Mouse (Mus musculus) adrenal gland, adult 18-20 months (tissue): ENCODE data around the gene Ctxn1. TPM values are rescaled to one million over a fixed set of nuclear protein-coding genes. Genes with fewer than 3 reads are reported as not detected.
A peak's percentile ranks its signal among the peaks of the same experiment; 100 is the strongest.

ENCODE experiments used
- DNase-seq, 2 experiments: peaks; one replicate each; pipeline ENCODE4 v3.0.0; 2021 to 2022; ENCODE audit warnings: low spot score in 2 of 2
- total RNA-seq, 2 experiments: library from RNA; stranded (reverse); gene quantifications; 1 replicate in 1 of 2; 2 replicates in 1 of 2; pipeline ENCODE4 v1.2.3; 2021

Ctxn1 gene
- total RNA-seq, 2 experiments from 2014 or later: 6.4 to 7.8 TPM

DNA sequence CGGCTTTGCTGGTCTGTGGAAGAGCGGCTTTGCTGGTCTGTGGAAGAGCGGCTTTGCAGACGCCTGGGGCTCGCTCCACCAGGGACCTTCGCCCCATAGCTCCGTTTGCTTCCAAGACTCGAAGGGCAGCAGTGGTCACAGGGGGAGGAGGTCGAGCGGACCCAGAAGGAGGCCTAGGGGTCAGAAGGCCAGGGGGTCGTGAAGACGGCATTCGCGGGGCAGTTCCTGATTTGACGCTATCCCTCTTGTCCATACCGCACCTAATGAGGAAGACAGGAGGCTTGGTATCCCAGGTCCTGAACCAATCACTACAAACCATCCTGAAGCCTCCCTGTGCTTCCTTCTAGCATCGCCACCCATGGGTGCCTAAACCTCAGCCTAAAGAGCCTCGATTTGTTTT lies 42.8 kb downstream of the Ctxn1 start:
- DNase-seq: no peak

DNA sequence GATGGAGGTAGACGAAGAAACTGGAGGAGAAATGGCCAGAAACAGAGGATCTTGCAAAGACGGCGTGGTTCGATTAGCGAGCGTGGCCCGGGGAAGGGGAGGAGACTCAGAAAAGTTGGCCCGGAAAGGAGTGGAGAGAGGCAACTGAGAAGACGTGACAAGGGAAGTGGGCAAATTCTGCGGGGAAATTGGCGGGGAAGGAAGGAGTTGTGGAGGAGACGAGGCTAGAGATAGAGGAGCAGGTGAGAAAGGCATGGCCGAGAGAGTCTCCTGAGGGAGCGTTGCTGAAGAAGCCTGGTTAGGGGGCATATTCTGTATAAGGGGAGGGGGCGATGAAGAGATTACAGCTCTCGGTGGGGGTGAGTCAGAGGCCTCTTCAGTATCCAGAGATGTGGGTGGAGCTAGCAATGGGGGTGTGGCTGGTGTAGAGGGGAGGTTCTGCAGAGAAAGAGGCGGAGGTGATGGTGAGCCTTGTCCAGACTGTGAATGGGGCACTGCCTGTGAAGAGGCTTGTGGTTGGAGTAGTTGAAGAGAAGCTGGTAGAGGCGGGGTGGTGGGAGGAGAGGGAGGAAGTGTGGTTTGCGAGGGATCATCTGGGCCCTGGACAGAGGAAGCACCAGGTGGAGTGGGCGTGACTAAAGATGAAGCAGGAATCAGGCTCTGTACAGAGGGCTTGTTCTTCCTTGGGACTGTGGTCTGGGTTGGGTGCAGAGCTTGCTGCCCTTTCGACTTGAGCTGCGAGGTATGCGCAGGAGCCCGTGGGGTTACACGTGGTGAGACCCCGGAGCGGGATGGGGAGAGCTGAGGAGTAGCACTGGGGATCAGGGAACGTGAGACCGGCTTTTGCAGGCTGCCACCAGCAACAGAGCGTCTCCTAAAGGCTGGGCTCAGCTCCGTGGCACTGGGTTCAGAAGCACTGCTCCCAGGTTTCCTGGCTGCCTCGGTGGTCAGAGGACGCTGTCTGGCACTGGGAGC lies 44.8 kb downstream of the Ctxn1 start:
- DNase-seq: peak; percentile 59 to 75

DNA sequence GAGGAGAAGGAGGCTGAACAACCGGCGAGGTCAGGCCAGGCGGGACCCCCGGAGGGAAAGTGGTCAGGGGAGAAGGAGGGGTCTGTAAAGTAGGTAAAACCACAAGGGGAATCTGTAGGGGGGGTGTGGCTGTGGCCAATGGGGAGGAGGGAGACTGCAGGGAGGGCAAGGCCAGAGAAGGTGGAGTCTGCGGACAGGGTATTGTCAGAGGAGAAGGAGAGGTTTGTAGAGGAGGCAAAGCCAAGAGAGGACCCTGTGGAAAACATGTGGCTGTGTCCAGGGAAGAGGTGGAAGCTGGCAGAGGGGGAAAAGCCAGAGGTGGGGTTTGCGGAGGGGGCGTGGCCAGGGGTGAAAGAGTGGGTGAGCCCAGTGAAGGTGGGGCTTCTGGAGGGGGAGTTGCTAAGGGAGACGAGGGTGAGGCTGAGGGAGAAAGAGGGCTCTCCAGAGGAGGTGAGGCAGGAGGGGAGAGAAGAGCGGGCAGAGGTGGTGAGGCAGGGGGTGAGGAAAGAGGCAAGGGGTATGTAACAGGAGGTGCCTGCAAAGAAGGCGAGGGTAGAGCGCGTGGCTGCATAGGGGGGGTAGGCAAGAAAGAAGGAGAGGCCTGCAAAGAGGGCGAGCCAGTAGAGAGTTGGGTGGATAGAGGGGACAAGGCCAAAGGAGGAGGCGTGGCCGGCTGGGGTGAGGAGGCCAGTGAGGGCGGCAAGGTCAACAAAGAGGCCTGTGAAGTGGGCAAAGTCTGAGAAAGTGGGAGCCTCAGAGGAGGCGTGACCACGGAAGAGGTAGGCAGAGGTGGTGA lies 45.7 kb downstream of the Ctxn1 start:
- DNase-seq: peak; percentile 63 to 77

DNA sequence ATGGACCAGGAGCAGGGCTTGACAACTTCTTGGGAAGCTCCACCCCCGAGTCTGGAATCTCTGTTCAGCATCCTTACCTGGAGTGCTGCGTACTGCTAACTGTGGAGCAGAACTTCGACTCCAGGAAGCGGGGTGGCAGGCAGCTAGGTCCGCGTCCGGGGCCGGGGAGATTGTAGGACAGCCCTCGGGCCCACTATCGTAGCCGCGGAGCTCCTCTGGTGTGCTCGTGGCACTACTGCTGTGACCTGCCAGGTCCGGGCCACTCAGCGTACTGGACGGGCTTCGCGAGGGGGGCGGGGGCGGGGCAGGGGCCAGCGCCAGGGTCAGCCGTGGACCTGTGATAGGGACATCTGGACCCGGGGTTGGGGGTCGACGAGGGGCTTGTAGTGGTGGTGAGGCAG lies 46.3 kb downstream of the Ctxn1 start:
- DNase-seq: no peak

DNA sequence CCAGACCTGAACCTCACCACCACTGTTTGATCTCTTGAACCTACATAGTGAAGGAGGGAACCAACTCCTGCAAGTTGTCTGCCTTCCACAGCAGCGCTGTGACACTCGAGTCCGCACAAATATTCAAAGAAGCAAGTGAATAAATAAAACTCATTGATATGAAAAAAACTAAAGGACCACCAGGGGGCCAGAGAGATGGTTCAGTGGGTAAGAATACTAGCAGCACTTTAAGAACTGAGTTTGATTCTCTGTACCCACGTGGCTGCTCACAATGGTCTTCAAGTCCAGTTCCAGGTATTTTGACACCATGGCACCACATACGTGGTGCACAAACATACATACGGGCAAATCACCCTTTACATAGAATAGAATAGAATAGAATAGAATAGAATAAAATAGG lies 48.0 kb downstream of the Ctxn1 start:
- DNase-seq: no peak

Other genes with a start within 250 kb of the Ctxn1 start
- gene Cd209f, start 153.4 kb downstream of the Ctxn1 start, total RNA-seq: 1 to 10 TPM; 1.3 to 5.5 TPM
- 1 to 10 TPM in 1 of 2 experiments, under 1 TPM in 1; 0.50 to 1.6 TPM for gene Cd209g, start 125.2 kb downstream of the Ctxn1 start, total RNA-seq
- gene Evi5l, start 92.7 kb downstream of the Ctxn1 start, total RNA-seq: 10 to 100 TPM; 37.4 to 38.8 TPM
- gene Prr36, start 41.8 kb downstream of the Ctxn1 start, total RNA-seq: 1 to 10 TPM; 3.5 to 6.1 TPM
- gene Lrrc8e, start 32.4 kb downstream of the Ctxn1 start, total RNA-seq: 10 to 100 TPM; 20.8 to 31.1 TPM
- 10 to 100 TPM; 79.0 to 93.2 TPM for gene Map2k7, start 20.5 kb downstream of the Ctxn1 start, total RNA-seq
- 1 to 10 TPM in 1 of 2 experiments, under 1 TPM in 1; 0.93 to 1.5 TPM for gene Gm49320, start 20.4 kb downstream of the Ctxn1 start, total RNA-seq
- 10 to 100 TPM; 10.9 to 15.5 TPM for gene Tgfbr3l, start 11.1 kb downstream of the Ctxn1 start, total RNA-seq
- 10 to 100 TPM; 23.4 to 25.9 TPM for gene Snapc2, start 6.2 kb downstream of the Ctxn1 start, total RNA-seq
- 100 to 1,000 TPM in 1 of 2 experiments, 10 to 100 TPM in 1; 99.4 to 107 TPM for gene Timm44, start 16.6 kb upstream of the Ctxn1 start, total RNA-seq
- 10 to 100 TPM; 14.9 to 18.0 TPM for gene Ccl25, start 65.9 kb upstream of the Ctxn1 start, total RNA-seq
- gene Elavl1, start 66.1 kb upstream of the Ctxn1 start, total RNA-seq: 100 to 1,000 TPM; 109 to 115 TPM
- gene Cers4, start 233.8 kb upstream of the Ctxn1 start, total RNA-seq: 10 to 100 TPM; 21.6 to 30.4 TPM